Mouse (Mus musculus): ENCODE results near the gene Pef1.

- no peak for TF ChIP-seq CTCF (IDR thresholded peaks at IDR 0.05; ENCODE audit: insufficient read depth, low read depth, low read length)
- TF ChIP-seq POLR2A (IDR thresholded peaks at IDR 0.05; ENCODE audit: insufficient read depth, low read depth, low read length) = no peak
Measured at GRCm38 (mm10) chr4:130141786-130142185, 39.4 kb downstream of the Pef1 start.

Measured in olfactory bulb, adult 2 months (tissue).